Mouse (Mus musculus) liver, adult 2 months (tissue): ENCODE data around the gene Ampd3.

ENCODE experiments used
- CTCF ChIP-seq: fragments of 200-500 bp; IDR thresholded peaks from 2 replicates; pipeline ENCODE4 v1.5.1; 2011; ENCODE audit warnings: low read depth, low read length, control low read depth
- POLR2A ChIP-seq: fragments of 200-500 bp; IDR thresholded peaks from 2 replicates; pipeline ENCODE4 v1.6.1; 2011; ENCODE audit warnings: low read length, control low read depth; ENCODE audit not compliant: insufficient read depth; ENCODE audit errors: extremely low read depth

DNA sequence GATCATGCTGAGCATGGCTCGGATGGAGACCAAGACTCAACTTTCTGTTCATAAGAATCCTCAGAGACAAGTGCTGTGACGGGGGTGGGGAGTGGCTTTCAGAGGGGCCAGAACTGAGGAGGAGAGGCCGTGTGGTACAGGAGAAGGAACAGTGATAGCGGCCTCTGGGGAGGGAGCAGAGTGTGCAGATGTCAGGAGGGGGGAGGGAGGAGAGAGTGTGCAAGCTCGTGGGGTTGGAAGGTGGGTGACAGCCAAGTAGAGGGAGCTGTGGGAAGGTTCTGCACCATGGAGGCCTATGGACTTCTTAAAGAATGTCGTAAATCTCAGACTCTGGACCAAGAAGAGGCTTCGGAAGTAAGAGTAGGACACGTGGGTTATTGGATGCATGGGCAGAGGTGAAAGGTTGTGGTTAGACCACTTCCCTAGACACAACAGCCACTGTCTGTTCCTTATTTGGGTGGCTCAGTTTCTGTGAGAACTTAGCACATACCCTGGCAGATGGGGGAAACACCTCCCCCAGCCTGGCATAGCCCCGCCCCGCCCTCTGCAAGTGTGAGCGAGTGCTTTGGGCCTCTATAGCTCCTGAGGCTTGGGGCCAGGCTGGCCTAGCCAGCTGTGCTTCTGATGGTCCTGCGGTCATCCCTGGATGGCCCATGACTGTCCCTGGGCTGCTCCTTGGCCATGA is 28.5 kb downstream of the Ampd3 start:
- no peak for TF ChIP-seq CTCF
- TF ChIP-seq POLR2A, result no peak
